Mouse (Mus musculus) large intestine, adult 2 months (tissue): ENCODE results near the gene Lrrc10. TPM values are rescaled to one million over a fixed set of nuclear protein-coding genes. Genes with fewer than 3 reads are reported as not detected.

ENCODE experiments used
- polyA plus RNA-seq: library from polyadenylated mRNA; depleted of rRNA; stranded (reverse); fragments of >200 nt; gene quantifications from 2 replicates; pipeline ENCODE4 v1.2.3, GENCODE M21; 2012; rRNA removed

The Lrrc10 gene
- polyA plus RNA-seq, 1 experiment: 0.10 TPM

Other genes starting within 250 kb of the Lrrc10 start
- gene Myrfl, start 148.4 kb upstream of the Lrrc10 start, polyA plus RNA-seq: 25.9 and 39.9 TPM in 2 replicates
- gene Rab3ip, start 94.6 kb upstream of the Lrrc10 start, polyA plus RNA-seq: 98.2 and 144 TPM in 2 replicates
- not detected in 2 replicates for gene Gm10271, start 72.7 kb upstream of the Lrrc10 start, polyA plus RNA-seq
- 0.06 TPM in 1 of 2 replicates, not detected in the other for gene Best3, start 59.0 kb upstream of the Lrrc10 start, polyA plus RNA-seq
- gene Cct2, start 18.5 kb downstream of the Lrrc10 start, polyA plus RNA-seq: 94.0 and 107 TPM in 2 replicates
- gene Frs2, start 103.2 kb downstream of the Lrrc10 start, polyA plus RNA-seq: 5.8 and 10.9 TPM in 2 replicates
- 20.5 and 22.0 TPM in 2 replicates for gene Yeats4, start 179.2 kb downstream of the Lrrc10 start, polyA plus RNA-seq
- gene 9530003J23Rik, start 193.4 kb downstream of the Lrrc10 start, polyA plus RNA-seq: not detected in 2 replicates
- gene Lyz2, start 237.0 kb downstream of the Lrrc10 start, polyA plus RNA-seq: 287 and 292 TPM in 2 replicates
- 6,088 and 8,337 TPM in 2 replicates for gene Lyz1, start 247.5 kb downstream of the Lrrc10 start, polyA plus RNA-seq